Comparison of ENCODE assay signal across 7 mouse cellular contexts in the genomic region with DNA sequence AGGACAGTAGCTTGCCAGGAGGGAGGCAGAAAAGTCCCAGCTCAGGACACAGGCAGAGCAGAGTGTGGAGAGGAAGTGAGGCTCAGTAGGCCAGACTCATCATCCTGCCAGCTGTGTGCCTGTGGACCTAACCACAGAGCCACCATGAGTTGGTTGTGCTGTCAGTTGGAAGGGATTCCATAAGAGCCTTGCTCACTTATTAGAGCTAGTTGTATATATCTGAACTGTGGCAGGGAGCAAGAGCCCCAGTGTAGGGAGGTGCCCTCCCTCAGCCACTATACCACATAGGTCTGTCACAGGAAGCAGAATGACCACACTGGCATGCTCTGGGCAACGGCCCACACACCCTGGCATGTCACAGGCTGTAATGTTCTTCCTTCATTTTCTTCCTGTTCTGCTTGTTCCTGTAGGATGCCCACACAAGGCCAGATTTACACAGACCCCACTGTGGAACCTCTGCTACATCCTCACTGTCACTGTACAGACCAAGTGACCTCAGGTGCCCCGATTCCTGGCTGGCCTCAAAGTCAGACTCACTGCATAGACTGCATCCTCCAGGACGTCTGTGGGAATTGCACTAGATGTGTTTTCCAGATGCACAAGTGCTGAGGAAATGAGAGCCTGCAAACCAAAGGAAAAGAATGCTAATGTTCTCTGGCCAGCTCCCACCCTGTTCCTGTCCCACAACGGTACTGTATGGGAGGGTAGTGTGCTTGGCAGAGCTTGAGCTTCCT. TPM values are rescaled to one million over a fixed set of nuclear protein-coding genes. Genes with fewer than 3 reads are reported as not detected.
DNase-seq lines count a peak whose midpoint lies in the region; ATAC-seq and TF ChIP-seq lines count a peak whose summit lies in the region.

No protein-coding gene starts in this region.

- H3K9me3 ChIP-seq in forebrain, embryonic 10.5 days, result no peaks in the 10 kb centered on the region

- ATAC-seq in hematopoietic stem cell, adult 5-6 weeks (replicated peaks in 1 of 2; ENCODE audit: insufficient read depth in 1 of 2, low FRiP score in 2 of 2, low TSS enrichment in 1 of 2, low read depth in 1 of 2, poor library complexity in 2 of 2, severe bottlenecking in 2 of 2), result peak; percentile 78 to 83
- peak; percentile 66 for ATAC-seq in monocyte, adult 5-6 weeks (replicated peaks; ENCODE audit: insufficient number of reproducible peaks, low FRiP score, low TSS enrichment, poor library complexity, severe bottlenecking)

- H3K4me1 ChIP-seq in forebrain, embryonic 10.5 days, result peaks cover 15% of the 10 kb centered on the region

- intact Hi-C loops in left cerebral cortex, adult 2 months (cut with DNase I), result no loop called here

- no peak for TF ChIP-seq CTCF in left cerebral cortex, adult 2 months (IDR thresholded peaks at IDR 0.05)

- DNase-seq in Muller cell, postnatal 12 days (ENCODE audit: inconsistent ontology term), result peak; percentile 40
- peak; percentile 54 for DNase-seq in fibroblast of lung, adult 2 months (ENCODE audit: low read depth)
- no peak for DNase-seq in forebrain, embryonic 10.5 days (ENCODE audit: extremely low spot score, low spot score)
- DNase-seq in left cerebral cortex, adult 2 months (ENCODE audit: extremely low spot score in 1 of 2, low spot score in 2 of 2), result no peak
- DNase-seq in adrenal gland, adult 18-20 months (ENCODE audit: low spot score in 2 of 2), result no peak

- no peak overlapping the region for H3K27ac ChIP-seq in forebrain, embryonic 10.5 days
- H3K27ac ChIP-seq in left cerebral cortex, adult 2 months, result no peak overlapping the region

- WGBS in forebrain, embryonic 10.5 days, result 80% methylated on average over 4 of the region's 4 CpGs

- H3K4me3 ChIP-seq in forebrain, embryonic 10.5 days, result no peak overlapping the region
- H3K4me3 ChIP-seq in left cerebral cortex, adult 2 months, result no peak overlapping the region

- H3K27me3 ChIP-seq in forebrain, embryonic 10.5 days (ENCODE audit: poor library complexity, severe bottlenecking), result no peaks in the 10 kb centered on the region

- no peaks in the 10 kb centered on the region for H3K36me3 ChIP-seq in forebrain, embryonic 10.5 days (replicated peaks)

RNA-seq across cellular contexts. Expression of gene Urb2, which starts 45.2 kb away (rescaled TPM):
- total RNA-seq in hematopoietic stem cell, adult 5-6 weeks (2017), result 22.7 and 27.9 TPM in 2 replicates
- total RNA-seq in monocyte, adult 5-6 weeks (2017), result 5.7 to 7.1 TPM (median 6.0 TPM) in 3 replicates
- polyA plus RNA-seq in forebrain, embryonic 10.5 days (2016; fragmentation: Nextera tagmentation; extraction: Ambion mirVana), result 8.8 and 9.0 TPM in 2 replicates
- 10 to 100 TPM; 11.4 to 13.0 TPM for total RNA-seq in left cerebral cortex, adult 2 months (2021)
- 10 to 100 TPM; 12.3 to 14.7 TPM for total RNA-seq in adrenal gland, adult 18-20 months (2021)

RNA-seq across cellular contexts. Expression of gene Taf5l, which starts 45.3 kb away (rescaled TPM):
- 47.4 and 50.5 TPM in 2 replicates for total RNA-seq in hematopoietic stem cell, adult 5-6 weeks (2017)
- 20.4 to 25.8 TPM (median 24.3 TPM) in 3 replicates for total RNA-seq in monocyte, adult 5-6 weeks (2017)
- polyA plus RNA-seq in forebrain, embryonic 10.5 days (2016; fragmentation: Nextera tagmentation; extraction: Ambion mirVana), result 47.6 and 48.8 TPM in 2 replicates
- 10 to 100 TPM; 22.8 to 24.2 TPM for total RNA-seq in left cerebral cortex, adult 2 months (2021)
- 10 to 100 TPM; 22.3 to 22.7 TPM for total RNA-seq in adrenal gland, adult 18-20 months (2021)

Comparison
In these comparisons a context has a peak if more than half of its experiments do, and no peak if none do; other contexts are left out.
1. DNase-seq: peak in Muller cell, postnatal 12 days (single experiment) and fibroblast of lung, adult 2 months (single experiment); none in forebrain, embryonic 10.5 days (single experiment), left cerebral cortex, adult 2 months (0 of 2) and adrenal gland, adult 18-20 months (0 of 2).